Mouse (Mus musculus) olfactory bulb, adult 2 months (tissue): ENCODE measurements at regions not wholly inside any gene's neighbourhood (a gene's known extent, or its start where the extent isn't known, plus 50 kb on each side); places are given as distances from the start of the nearest gene placed in this dataset.

Experiments
- H3K27ac ChIP-seq: fragments of 200-500 bp; 2 replicates; pipeline ENCODE4 v1.5.1; 2012; ENCODE audit warnings: low read depth, low read length; ENCODE audit not compliant: insufficient read depth
- H3K4me1 ChIP-seq: fragments of 200-500 bp; 2 replicates; pipeline ENCODE4 v1.6.1; 2012; ENCODE audit warnings: low read length; ENCODE audit not compliant: control insufficient read depth, insufficient read depth
- H3K4me3 ChIP-seq: fragments of 200-500 bp; 2 replicates; pipeline ENCODE4 v1.5.1; 2012; ENCODE audit warnings: mild to moderate bottlenecking, low read depth, low read length, moderate library complexity; ENCODE audit not compliant: insufficient read depth
- CTCF ChIP-seq: fragments of 200-500 bp; IDR thresholded peaks from 2 replicates; pipeline ENCODE4 v1.5.1; 2012; ENCODE audit warnings: low read depth, mild to moderate bottlenecking, low read length, moderate library complexity; ENCODE audit not compliant: insufficient read depth
- POLR2A ChIP-seq: fragments of 200-500 bp; IDR thresholded peaks from 2 replicates; pipeline ENCODE4 v1.6.1; 2012; ENCODE audit warnings: mild to moderate bottlenecking, low read depth, low read length, moderate library complexity; ENCODE audit not compliant: insufficient read depth
- WGBS: fragments of 180-500 bp; shearing (Covaris S2); methylation state at CpG from one replicate; pipeline ENCODE4 v1.1.7; 2018; 5-methylcytosine and 5-hydroxymethylcytosine counted together

DNA sequence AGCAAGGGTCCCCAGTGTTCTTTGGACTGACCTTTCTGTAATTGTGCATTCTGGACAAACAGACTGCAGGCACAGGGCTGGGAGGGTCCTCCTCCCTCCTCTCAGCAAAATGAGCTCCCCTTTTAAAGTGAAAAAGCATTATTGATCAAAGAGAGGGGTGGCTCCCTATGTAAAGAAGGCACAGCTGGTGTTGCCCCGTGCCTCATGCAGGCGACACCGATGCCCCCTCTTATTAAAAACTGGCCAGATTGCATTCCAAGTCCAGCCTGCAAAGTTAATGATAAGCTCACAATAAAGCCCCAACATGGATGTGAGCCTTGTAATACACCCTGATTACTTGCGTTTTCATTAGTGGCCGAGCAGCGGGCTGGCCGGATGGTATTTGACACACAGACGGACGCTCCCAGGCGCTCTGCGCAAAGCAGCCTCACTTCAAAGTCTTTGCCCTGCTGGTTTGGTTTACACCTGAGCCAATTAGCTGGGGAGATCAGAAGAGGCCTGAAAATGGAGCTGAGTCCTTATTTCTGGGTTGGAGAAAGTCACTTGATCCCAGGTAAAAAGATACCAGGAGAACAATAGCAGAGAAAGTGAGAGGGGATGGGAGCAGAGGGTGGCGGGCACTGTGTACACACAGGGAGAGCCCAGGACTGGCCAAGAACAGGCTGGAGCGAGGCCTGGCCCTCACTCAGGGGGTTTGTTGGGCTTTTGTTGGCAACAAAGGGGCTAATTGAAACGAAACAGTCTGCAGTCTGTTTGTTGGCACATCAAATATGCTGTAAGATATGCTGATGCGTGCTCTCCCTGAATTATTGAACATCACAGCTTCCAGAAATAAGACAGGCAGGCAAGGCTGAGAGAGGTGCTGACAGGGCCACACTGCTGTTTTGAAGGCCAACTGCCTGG lies 301.4 kb upstream of the Irx4 start:
- Histone ChIP-seq H3K4me3 (no peak overlapping the region), H3K4me1 (no peaks in the 10 kb centered on the region), H3K27ac (no peak overlapping the region)
- no peak for TF ChIP-seq POLR2A
- no peak for TF ChIP-seq CTCF
- WGBS: 49% methylated on average over 15 of the region's 15 CpGs

DNA sequence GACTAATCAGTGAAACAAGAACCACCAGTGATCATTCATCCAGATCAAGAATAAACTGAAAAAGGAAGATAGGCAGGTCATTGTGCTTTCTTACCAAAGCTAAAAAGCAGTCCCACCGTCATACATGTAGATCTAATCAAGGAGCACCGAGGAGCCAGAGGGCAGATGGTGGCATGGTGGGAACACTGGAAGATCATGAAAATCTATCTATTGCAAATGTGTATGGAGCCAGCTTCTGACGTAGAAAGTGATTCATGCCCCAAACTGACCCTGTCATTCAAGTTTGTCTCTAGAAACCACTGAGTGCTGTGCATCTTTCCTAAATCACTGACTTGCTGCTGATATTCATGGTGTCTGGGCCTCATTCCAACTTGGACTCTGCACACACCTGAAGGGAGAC lies 299.0 kb upstream of the Irx4 start:
- WGBS: 94% methylated on average over 3 of the region's 3 CpGs
- H3K27ac ChIP-seq: no peak overlapping the region
- TF ChIP-seq POLR2A (no peak), CTCF (no peak)

DNA sequence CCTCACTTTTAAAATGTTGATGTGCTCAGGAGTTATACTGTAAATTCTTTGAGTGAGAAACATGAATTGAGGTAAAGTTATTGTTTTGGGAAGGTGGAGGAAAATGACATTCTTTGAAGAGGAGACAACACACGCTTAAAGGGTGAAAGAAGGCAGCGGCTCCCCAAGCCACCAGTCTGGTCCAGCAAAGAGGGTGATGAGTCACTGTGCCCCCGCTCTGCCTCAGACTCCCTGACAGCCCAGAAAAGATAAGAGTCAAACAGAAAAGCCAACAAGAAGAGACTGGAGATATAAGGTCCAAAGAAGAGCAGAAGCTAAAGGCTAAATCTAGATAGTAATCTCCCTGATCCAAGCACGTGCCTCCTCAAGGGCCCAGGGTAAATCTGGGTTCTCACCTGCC lies 288.1 kb upstream of the Irx4 start:
- TF ChIP-seq CTCF: no peak
- TF ChIP-seq POLR2A: no peak
- no peak overlapping the region for H3K27ac ChIP-seq
- no peak overlapping the region for H3K4me3 ChIP-seq
- 86% methylated on average over 4 of the region's 4 CpGs for WGBS
- no peaks in the 10 kb centered on the region for H3K4me1 ChIP-seq

More for the DNA sequence above, 299.0 kb upstream of the Irx4 start:
- no peak overlapping the region for H3K4me3 ChIP-seq
- H3K4me1 ChIP-seq: no peaks in the 10 kb centered on the region

DNA sequence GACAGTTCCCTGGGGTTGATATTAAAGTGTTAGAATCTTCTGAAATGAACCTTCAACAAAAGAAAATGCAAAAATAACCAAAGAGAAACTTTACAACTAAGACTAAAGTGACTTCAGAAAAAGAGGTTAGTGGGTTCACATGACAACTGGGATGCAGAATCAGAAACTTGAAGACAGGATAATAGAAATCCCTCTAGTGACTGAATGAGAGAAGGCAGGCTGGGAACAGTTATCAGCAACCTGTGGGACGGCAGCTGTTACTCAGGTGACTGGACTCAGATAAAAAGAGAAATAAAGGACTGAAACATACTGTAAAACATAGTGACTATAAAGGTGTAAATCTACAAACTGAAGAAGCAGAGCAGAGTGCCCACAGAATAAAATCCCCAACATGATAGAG lies 287.4 kb upstream of the Irx4 start:
- Histone ChIP-seq H3K4me1 (no peaks in the 10 kb centered on the region), H3K27ac (no peak overlapping the region), H3K4me3 (no peak overlapping the region)
- 42% methylated on average over 1 of the region's 1 CpGs for WGBS
- no peak for TF ChIP-seq POLR2A
- no peak for TF ChIP-seq CTCF

DNA sequence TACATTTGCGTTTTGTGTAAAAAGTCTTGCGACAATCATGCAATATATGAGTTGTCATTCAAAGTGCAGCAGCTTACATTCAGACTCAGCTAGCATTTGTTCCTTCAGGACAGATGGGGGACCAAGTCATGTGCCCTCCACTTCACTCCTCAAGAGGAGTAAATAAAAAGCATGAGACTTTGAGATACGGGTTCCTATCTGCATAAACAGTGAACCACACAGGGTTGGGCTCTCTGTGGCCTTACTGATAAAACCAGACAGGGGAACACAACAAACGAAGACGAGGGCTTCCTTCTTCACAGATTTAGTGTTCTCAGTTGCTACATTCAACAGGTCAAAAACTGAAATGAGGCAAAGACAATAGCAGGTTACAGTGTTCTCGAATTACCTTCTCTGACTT lies 283.1 kb upstream of the Irx4 start:
- TF ChIP-seq CTCF: no peak
- TF ChIP-seq POLR2A: no peak
- 86% methylated on average over 6 of the region's 6 CpGs for WGBS
- no peaks in the 10 kb centered on the region for H3K4me1 ChIP-seq
- H3K4me3 ChIP-seq: no peak overlapping the region
- no peak overlapping the region for H3K27ac ChIP-seq

DNA sequence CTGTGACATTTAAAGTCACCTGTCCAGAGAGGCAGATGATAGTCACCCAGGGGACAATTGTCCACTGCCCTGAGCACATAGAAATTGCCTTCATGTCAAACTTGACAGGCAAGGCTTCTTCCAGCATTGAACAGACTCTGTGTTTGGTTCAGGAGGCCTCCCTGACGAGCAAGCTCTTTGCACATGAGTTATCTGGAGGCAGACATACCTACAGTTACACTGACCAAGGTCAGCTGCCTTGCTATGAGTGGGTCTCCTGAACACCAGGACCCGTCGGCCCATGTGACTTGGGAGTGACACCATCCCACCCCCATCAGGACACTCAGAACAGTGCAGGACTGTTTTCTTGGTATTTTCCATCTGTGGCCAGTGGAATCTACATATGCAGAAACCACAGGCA lies 282.3 kb upstream of the Irx4 start:
- H3K4me1 ChIP-seq: no peaks in the 10 kb centered on the region
- 81% methylated on average over 3 of the region's 3 CpGs for WGBS
- H3K4me3 ChIP-seq: no peak overlapping the region
- no peak overlapping the region for H3K27ac ChIP-seq
- no peak for TF ChIP-seq POLR2A
- TF ChIP-seq CTCF: no peak

DNA sequence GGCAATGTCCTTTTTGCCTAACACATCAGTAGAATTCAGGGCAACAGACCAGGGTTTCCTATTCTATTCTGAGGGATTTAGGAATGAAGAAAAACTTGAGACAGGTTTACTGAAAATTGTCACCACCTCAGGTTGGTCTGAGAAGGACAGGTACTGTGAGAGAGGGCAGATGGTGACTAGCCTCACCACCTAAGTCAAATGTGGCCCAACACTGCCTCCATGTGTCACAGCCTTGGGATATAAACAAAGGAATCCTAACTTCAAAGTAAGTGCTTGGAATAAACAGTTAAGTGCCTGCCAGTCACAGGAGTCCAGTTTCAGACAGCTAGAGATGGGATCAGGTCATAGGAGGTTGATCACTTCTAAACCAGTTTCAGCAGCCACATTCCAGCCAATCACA lies 281.3 kb upstream of the Irx4 start:
- TF ChIP-seq CTCF: no peak
- TF ChIP-seq POLR2A: no peak
- H3K4me3 ChIP-seq: no peak overlapping the region
- H3K27ac ChIP-seq: no peak overlapping the region
- H3K4me1 ChIP-seq: no peaks in the 10 kb centered on the region

DNA sequence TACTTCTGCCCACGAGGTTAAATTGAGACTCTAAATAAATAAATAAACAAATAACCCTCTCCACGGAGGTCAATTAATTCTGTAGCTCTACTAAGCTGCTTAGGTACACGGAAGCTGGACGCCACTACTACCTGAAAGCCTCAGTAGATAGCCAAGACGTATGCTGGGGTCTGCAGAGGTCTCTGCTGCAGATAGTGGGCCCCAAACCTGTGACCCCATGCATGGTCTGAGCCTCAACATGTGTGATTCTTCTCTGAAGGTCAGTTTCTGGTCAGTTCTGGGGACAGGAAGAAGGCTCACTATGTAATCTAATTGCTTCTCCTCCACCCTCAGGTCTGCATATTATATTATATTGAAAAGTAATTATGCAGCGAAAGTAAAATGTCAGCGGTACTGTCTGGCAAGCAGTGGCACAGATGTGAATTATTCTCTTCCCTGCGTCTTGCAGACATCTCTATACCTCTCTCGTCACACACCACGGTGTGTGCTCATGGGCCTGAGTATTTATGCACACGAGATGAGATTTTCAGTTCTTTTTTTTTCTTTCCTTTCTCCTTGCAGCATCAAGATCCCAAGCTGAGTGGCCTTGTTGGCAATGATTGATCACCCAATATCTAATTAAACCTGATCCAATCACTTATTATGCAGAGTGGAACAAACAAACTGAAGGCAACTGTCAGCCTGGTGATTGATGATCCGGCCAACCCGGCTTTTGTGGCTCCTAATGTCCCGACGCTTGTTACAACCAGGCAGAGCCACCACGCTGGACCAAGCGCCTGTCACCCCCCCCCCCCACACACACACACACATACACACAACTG lies 267.5 kb upstream of the Irx4 start:
- H3K4me1 ChIP-seq: no peaks in the 10 kb centered on the region
- 83% methylated on average over 17 of the region's 17 CpGs for WGBS
- TF ChIP-seq CTCF (no peak), POLR2A (no peak)
- H3K27ac ChIP-seq: no peak overlapping the region
- H3K4me3 ChIP-seq: no peak overlapping the region

DNA sequence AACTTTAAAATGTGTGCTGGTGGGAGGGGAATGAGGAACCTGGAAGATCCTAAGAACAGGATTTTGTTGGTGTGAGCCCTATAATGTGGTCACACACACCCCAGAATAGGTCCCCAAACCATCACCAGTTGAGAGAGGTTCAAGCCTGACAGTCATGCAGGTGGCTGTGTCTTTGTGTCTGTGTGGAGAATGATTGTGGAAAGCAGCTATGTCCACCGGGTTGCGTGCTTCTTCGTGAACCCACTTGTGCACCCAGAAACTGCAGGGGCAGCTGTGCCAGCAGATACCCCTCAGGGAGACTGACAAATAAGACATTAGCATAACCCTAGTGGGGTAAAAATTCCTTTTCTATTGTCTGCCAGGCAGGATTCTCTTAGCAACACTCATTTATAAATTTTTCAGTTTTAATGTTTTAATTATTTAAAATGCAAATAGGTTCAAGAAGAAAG lies 266.8 kb upstream of the Irx4 start:
- Histone ChIP-seq H3K4me1 (no peaks in the 10 kb centered on the region), H3K27ac (no peak overlapping the region), H3K4me3 (no peak overlapping the region)
- TF ChIP-seq POLR2A: no peak
- TF ChIP-seq CTCF: no peak
- 86% methylated on average over 3 of the region's 3 CpGs for WGBS
